In genomic region chr3:144933625-144934024, GRCm38 (mm10) we compare ENCODE assay signal across 36 mouse cellular contexts. TPM values are rescaled to one million over a fixed set of nuclear protein-coding genes. Genes with fewer than 3 reads are reported as not detected.
"Had no signal": no experiment of that assay in that cellular context is flagged by ENCODE, and none has a peak within 500 bp of the region (broad histone marks: within the 10 kb centered on the region; RNA-seq: fewer than 3 reads in every experiment).

No protein-coding gene starts in this region.

RNA-seq across cellular contexts. Expression of gene Clca4b, which starts 1.3 kb away (rescaled TPM):
- total RNA-seq: gastrocnemius, adult 2 months; gastrocnemius, postnatal 10 days; gastrocnemius, postnatal 25 days; gastrocnemius, postnatal 4 days; granulocyte monocyte progenitor cell, adult 5-6 weeks; heart, adult 18-20 months; heart, adult 8-10 months; heart, postnatal 10 days; heart, postnatal 25 days; heart, postnatal 4 days; layer of hippocampus, adult 18-20 months; layer of hippocampus, adult 8-10 months; layer of hippocampus, postnatal 14 days; layer of hippocampus, postnatal 36 days; left cerebral cortex, adult 18-20 months; left cerebral cortex, adult 8-10 months; left cerebral cortex, postnatal 10 days; left cerebral cortex, postnatal 25 days; left cerebral cortex, postnatal 4 days; liver, adult 2 months had no signal
- polyA plus RNA-seq: heart, embryonic 10.5 days; heart, embryonic 12.5 days; heart, embryonic 14.5 days; hindbrain, embryonic 10.5 days; hindbrain, embryonic 12.5 days; hindbrain, embryonic 14.5 days; hindbrain, embryonic 16.5 days; inflammation-experienced regulatory T-cells, adult 6 months; kidney, embryonic 14.5 days; kidney, embryonic 16.5 days; limb, embryonic 11.5 days; limb, embryonic 13.5 days; limb, embryonic 15.5 days; liver, adult 2 months; liver, embryonic 12.5 days; liver, embryonic 14.5 days had no signal

RNA-seq across cellular contexts. Expression of gene Clca4a, which starts 41.2 kb away (rescaled TPM):
- total RNA-seq: gastrocnemius, adult 2 months; gastrocnemius, postnatal 10 days; gastrocnemius, postnatal 25 days; gastrocnemius, postnatal 4 days; granulocyte monocyte progenitor cell, adult 5-6 weeks; heart, adult 18-20 months; heart, adult 8-10 months; heart, postnatal 10 days; heart, postnatal 25 days; heart, postnatal 4 days; layer of hippocampus, adult 18-20 months; layer of hippocampus, adult 8-10 months; layer of hippocampus, postnatal 14 days; layer of hippocampus, postnatal 36 days; left cerebral cortex, adult 18-20 months; left cerebral cortex, adult 8-10 months; left cerebral cortex, postnatal 25 days; left cerebral cortex, postnatal 4 days; liver, adult 2 months had no signal
- polyA plus RNA-seq: heart, embryonic 12.5 days; heart, embryonic 14.5 days; hindbrain, embryonic 10.5 days; hindbrain, embryonic 12.5 days; hindbrain, embryonic 14.5 days; hindbrain, embryonic 16.5 days; inflammation-experienced regulatory T-cells, adult 6 months; intestine, embryonic 16.5 days; kidney, embryonic 14.5 days; kidney, embryonic 16.5 days; limb, embryonic 11.5 days; liver, adult 2 months; liver, embryonic 12.5 days; liver, embryonic 14.5 days had no signal
